Mouse (Mus musculus): ENCODE measurements at regions not wholly inside any gene's neighbourhood (a gene's known extent, or its start where the extent isn't known, plus 50 kb on each side); places are given as distances from the start of the nearest gene placed in this dataset.

DNA sequence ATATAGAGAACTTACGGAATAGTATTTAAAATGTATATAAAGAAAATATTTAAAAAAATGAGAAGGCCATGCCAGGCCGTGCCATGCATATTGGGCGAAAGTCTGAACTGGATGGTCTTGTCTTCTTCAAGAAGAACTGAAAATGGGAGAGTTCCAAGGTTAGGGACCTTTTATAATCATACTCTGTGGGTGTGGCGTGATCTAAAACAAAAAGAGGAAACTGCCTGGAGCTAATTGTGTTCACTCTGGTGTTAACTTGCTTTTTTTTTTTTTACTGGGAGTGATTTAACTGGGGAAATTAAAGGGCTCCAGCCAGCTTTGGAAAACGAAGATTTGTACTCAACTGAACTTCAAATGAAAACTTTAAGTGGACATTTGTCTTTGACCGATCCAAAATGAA, 799.2 kb upstream of the Cited2 start:
- in situ Hi-C loops (cut with MboI; ENCODE audit: low pct_unique_long_range_greater_than_20kb in 1 of 2, low sequenced_read_pairs in 2 of 2, unreplicated experiment in 1 of 2): no loop called here

DNA sequence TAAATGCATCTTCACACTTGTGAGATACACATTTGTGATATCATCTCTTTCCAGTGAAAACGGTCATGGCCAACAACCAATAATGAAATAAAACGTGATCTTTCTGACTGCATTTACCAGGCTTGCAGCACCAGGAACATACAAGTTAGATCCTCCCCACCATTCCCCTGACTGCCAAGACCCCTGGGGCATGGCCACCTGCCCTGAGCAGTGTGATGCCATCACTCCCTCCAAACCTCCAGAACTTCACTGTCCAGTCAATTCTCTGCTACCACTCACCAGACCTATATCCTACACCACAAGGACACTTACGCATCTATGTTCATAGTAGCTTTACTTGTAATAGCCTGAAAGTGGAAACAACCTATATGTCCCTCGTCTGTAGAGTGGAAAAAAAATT, 785.3 kb upstream of the Cited2 start:
- in situ Hi-C loops (cut with MboI; ENCODE audit: low pct_unique_long_range_greater_than_20kb in 1 of 2, low sequenced_read_pairs in 2 of 2, unreplicated experiment in 1 of 2): no loop called here

DNA sequence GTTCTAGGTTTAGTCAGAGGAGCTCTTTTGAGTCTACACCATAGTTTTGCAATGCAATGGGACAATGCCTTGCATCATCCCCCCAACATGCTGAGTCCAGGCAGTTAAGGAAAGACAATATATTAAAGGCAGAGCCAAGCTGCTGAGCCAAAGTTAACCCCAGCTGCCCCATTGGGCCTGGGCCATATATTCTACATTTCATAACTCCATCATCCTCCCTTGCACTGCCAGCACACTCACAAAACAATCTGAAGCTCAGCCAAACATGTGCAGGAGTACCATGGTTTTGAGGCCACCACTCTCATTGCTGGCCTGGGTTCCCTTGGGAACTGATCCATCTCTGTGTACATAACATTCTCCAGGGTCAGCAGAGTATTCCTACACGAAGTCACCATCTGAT, 771.4 kb upstream of the Cited2 start:
- in situ Hi-C loops (cut with MboI; ENCODE audit: low pct_unique_long_range_greater_than_20kb in 1 of 2, low sequenced_read_pairs in 2 of 2, unreplicated experiment in 1 of 2): no loop called here

DNA sequence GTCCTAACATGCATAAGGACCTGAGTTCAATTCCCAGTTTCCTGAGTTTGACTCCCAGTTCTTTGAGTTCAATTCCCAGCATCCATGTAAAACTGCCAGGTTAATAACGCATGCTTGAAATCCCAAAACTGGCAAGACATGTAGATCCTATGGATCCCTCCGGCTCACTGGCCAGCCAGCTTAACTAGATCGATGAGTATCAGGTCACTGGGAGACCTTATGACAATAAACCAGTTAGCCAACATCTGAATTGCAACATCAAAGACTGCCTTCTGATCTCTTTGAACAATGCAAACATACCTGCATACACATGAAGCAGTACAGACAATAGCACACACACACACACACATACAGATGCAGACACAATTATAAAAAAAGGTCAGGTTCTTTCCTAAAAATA, 762.0 kb upstream of the Cited2 start:
- in situ Hi-C loops (cut with MboI; ENCODE audit: low pct_unique_long_range_greater_than_20kb in 1 of 2, low sequenced_read_pairs in 2 of 2, unreplicated experiment in 1 of 2): no loop called here

DNA sequence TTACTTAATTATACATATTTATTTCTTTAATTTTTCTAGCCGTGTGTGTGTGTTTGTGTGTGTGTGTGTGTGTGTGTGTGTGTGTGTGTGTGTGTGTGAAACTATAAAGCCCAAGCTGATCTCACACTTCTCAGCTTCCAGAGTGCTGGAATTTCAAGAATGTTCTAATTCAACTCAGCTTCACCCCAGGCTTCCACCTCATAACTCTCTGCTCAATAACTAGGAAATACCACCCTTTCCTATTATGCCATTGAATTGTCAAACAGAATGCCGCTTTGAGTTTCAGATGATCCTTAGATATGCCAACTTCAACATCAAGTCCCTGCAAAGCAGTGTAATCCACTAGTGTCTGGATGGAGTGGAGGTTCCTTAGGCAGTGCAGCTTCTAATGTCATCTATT, 760.6 kb upstream of the Cited2 start:
- in situ Hi-C loops (cut with MboI; ENCODE audit: low pct_unique_long_range_greater_than_20kb in 1 of 2, low sequenced_read_pairs in 2 of 2, unreplicated experiment in 1 of 2): no loop called here

DNA sequence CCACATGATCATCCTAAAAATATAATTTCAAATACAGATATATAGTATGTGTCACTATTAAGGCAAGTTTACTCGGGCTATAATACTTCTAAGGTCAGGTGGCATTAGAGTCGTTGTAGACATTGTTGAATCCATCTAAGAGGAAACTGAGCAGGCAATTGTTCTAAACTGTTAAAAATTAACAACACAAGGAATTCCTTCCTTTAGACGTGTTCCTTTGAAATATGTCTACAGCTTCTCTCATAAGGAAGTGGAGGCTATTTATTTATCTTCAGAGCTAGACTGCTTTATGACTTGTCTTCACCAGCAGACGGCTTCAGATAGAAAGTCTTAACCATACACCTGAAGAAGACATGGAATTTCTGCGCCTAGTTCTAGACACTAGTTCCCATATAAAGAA, 744.2 kb upstream of the Cited2 start:
- in situ Hi-C loops (cut with MboI; ENCODE audit: low pct_unique_long_range_greater_than_20kb in 1 of 2, low sequenced_read_pairs in 2 of 2, unreplicated experiment in 1 of 2): no loop called here

DNA sequence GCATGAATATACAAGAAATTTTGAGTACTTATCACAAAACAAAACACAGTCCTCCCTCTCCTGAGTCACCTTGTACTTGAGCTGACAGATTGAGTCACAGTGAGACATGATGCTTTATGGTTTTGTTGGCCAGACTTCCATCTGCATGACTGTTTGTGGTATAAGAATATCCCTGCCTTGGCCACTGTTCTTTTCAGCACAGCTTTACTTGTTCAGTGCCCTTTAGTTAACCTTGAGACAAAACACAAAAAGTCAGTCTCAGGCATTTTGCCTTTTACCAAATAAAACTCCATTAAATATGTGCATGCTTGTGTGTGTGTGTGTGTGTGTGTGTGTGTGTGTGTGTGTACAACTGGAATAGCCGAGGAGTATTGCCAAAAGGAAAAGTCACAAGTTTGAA, 732.8 kb upstream of the Cited2 start:
- in situ Hi-C loops (cut with MboI; ENCODE audit: low pct_unique_long_range_greater_than_20kb in 1 of 2, low sequenced_read_pairs in 2 of 2, unreplicated experiment in 1 of 2): no loop called here

DNA sequence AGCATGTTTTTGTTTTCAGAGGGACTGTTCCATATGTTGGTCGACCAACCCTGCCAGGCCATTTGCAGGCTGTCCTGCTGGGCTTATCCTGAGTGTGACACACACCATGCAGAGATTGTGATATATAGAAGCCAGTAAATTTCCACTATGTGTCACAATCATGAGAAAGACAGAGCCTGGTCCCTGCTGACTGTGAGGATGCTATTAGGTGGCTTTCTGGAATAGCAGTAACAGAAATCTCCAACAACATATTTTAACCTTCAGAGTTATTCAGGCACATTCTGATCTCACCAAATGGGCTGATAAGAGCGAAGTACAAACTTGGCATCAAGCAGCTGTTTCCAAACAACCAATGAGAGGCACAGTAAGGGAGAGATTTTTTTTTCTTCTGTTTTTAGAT, 729.2 kb upstream of the Cited2 start:
- in situ Hi-C loops (cut with MboI; ENCODE audit: low pct_unique_long_range_greater_than_20kb in 1 of 2, low sequenced_read_pairs in 2 of 2, unreplicated experiment in 1 of 2): no loop called here

DNA sequence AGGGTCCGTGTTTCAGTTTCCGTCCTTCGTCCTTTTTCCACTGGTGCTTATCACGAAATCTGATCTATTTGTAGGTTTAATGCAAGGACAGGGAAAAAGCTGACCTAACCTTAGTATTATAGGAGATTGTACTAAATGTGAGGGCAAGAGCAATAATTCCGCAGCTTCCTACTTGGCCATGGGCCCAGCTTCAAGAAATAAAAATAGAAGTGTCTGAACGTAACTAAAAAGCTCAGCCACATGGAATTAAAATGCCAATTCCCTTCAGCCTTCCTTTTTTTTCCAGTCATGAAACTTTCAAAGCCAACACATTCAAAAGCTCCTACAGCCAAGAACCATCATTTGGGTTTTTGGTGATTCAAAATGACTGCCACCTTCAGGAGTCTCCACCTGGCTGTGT, 728.5 kb upstream of the Cited2 start:
- in situ Hi-C loops (cut with MboI; ENCODE audit: low pct_unique_long_range_greater_than_20kb in 1 of 2, low sequenced_read_pairs in 2 of 2, unreplicated experiment in 1 of 2): no loop called here

DNA sequence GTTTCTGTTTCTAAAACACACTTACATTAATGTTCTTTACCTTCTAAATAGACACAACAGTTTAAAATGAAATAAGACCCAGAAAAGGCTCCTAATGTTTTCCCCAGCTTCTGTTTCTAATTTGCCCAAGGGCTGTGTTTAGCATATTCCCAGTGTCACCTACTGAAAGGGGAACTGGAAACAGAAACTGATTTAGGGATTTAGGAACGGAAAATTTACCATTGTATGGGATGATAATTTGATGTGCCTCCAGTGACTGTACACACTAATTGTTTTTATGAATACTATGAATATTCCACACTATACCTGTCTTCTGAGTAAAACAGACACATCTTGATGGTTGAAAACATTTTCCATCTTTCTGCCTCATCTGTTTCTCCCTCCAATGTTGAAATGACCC, 728.0 kb upstream of the Cited2 start:
- in situ Hi-C loops (cut with MboI; ENCODE audit: low pct_unique_long_range_greater_than_20kb in 1 of 2, low sequenced_read_pairs in 2 of 2, unreplicated experiment in 1 of 2): no loop called here

DNA sequence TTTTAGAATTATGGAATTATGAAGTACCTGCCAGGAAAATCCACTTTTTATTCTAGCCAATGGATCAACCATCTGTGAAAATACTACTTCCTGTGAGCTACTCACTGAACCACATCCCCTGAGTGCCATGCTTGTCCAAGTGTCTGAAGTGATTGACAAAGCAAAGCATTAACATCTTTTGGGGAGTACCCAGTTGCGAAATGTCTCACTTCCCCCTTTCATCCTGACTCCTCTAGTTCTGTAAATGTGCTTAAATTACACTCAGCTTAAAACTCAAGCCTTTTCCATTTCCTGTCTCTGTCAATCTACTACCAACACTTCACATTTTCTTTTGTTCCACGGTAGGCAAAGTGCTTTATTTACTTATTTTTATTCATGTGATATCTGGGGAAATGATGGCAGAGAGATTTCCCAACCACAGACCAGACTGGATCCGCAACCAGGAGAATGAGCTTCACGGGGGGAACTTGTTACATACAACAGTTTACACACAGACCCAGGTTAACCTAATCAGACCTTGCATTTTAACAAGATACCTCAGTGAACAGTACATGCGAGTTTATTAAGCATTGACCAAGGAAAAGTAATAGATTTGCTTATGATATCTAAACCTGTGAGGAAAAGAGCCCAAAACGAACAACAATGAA, 726.1 kb upstream of the Cited2 start:
- in situ Hi-C loops (cut with MboI; ENCODE audit: low pct_unique_long_range_greater_than_20kb in 1 of 2, low sequenced_read_pairs in 2 of 2, unreplicated experiment in 1 of 2): no loop called here

DNA sequence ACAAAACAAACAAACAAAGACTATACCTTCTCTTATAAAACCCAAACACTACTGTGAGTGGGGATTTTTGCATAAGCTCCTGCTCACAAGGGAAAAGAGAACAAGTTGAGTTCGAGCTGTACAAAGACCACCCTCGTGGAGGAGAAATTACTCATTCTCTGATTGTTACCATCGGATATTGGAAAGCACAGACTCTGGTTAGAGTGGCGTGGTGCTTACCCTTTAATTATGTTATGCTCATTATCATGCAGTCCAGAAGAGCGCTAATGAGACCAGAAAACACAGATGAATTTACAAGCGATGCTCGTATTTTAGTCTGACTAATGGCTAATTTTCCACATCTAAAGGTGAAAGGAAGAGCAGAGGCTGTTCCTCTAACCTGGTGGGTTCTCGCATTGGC, 721.7 kb upstream of the Cited2 start:
- in situ Hi-C loops (cut with MboI; ENCODE audit: low pct_unique_long_range_greater_than_20kb in 1 of 2, low sequenced_read_pairs in 2 of 2, unreplicated experiment in 1 of 2): no loop called here

DNA sequence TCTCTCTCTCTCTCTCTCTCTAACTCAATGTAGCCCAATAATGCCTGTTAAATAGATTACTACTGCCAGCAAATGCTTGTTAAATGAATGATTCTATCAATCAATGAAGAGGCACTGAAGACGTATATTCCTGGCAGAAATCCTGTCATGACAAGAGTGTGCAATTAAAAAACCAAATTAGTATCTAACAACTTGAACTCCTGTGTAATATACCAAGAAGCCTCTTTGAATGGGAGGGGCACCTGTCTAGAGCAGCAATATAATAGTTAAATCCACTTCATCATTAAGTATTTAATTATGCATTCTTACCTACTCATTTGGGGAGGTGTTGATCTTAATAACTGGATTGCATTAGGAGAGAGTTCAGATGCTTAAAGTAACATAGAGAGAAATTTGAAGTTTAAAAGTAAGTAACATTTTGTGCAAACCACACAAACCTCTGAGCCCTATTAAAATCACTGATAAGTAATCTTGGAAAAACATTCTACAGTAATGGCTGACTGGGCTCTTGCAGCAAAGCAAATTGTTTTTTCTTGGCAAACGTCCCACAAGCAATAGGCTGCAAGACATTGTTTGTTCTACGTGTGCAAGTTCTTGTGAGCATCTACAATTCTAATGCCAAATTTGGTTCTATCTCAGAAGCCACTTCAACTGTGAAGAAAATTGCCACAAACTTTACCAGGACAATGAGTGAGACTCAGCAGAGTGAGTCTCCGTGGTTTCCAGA, 719.7 kb upstream of the Cited2 start:
- in situ Hi-C loops (cut with MboI; ENCODE audit: low pct_unique_long_range_greater_than_20kb in 1 of 2, low sequenced_read_pairs in 2 of 2, unreplicated experiment in 1 of 2): no loop called here

DNA sequence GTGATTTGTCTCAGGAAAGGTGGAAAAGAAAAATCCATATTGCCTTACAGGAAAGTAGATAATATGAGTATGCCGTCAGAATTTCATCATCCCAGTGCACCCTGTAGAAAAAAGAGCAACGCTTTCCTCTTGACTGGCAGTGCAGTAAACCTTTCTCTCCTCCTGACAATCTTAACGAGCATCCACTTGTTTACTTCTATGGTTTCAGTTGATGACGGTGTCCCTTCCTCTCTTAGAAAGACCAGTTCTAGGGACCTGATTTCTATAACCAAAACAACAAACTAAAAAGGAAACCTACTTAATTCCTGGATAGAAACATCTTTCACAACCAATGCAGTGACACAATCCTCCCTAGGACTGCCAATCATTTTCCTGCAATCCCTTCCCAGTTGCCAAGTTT, 714.3 kb upstream of the Cited2 start:
- in situ Hi-C loops (cut with MboI; ENCODE audit: low pct_unique_long_range_greater_than_20kb in 1 of 2, low sequenced_read_pairs in 2 of 2, unreplicated experiment in 1 of 2): no loop called here

DNA sequence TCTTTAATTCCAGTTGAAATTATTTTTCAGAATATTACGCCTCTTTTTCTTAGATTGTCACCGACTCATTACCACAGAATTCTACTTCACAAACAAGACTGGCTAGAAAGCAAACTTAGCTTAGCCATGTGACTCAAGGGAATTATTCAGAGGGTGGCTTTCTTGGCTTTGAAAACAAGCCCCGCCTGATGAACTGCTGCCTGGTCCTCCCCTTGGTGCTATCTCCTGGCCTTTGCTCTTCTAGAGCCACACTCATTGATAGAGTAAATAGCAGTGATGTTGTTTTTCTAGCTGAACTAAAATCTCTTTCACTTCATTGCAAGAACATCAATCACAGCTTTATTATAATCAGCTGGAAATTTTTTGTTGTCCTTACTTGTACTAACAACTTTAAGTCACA, 713.0 kb upstream of the Cited2 start:
- in situ Hi-C loops (cut with MboI; ENCODE audit: low pct_unique_long_range_greater_than_20kb in 1 of 2, low sequenced_read_pairs in 2 of 2, unreplicated experiment in 1 of 2): no loop called here

DNA sequence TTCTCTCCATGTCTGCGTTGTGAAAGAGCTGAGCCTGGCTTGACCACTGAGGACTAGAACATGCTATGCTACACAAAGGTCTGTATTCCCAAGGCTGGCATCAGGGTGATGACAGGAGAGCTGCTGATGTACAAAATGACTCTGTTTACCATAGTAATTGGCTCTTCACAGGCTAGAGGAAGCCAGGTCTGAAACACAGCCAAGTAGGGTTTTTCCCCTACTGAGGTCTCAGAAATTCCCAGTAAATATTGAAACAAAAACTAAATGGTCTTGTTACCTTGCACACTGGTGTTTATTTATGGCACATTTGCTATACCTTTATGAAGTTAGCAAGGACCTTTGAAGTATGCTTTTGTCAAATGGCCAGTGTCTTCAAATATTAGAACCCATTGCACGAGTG, 711.1 kb upstream of the Cited2 start:
- in situ Hi-C loops (cut with MboI; ENCODE audit: low pct_unique_long_range_greater_than_20kb in 1 of 2, low sequenced_read_pairs in 2 of 2, unreplicated experiment in 1 of 2): no loop called here

DNA sequence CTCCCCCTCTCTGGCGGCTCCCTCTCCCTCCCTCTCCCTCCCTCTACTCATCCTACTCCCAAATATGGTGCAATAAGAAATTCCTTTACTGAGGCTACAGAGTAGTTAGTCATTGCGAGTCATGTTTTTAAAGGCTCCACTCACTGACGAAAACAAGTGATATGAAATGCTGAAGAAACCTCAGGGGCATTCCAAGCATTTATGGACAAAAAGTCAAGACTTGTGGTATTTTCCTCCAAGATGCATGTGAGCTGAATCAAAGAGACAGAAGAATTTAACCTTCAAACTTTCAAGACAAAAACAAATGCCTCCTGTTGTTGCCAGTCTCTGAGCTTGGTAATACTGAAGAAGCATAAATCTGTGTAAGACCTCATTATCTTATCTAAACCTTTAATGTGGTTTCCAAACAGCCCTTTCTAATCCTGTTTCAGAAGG, 710.5 kb upstream of the Cited2 start:
- in situ Hi-C loops (cut with MboI; ENCODE audit: low pct_unique_long_range_greater_than_20kb in 1 of 2, low sequenced_read_pairs in 2 of 2, unreplicated experiment in 1 of 2): no loop called here

DNA sequence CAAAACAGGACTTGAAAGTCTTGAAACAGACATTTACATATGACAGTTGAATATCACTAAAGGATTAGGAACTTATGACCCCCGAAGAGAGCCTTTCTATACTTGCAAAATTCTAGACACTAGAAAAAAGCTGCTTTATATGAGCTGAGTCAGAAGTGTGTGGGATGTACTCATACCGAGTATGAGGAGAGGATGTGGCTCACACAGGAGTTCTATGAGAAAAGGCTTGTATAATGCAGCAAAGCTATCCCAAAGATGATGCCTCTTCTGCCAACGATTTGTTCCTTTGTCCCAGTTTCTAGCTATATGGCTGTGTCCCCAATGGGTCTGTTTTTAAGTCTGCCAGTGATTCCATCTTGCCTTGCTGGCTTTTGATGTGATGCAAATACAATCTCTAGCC, 708.2 kb upstream of the Cited2 start:
- in situ Hi-C loops (cut with MboI; ENCODE audit: low pct_unique_long_range_greater_than_20kb in 1 of 2, low sequenced_read_pairs in 2 of 2, unreplicated experiment in 1 of 2): no loop called here

DNA sequence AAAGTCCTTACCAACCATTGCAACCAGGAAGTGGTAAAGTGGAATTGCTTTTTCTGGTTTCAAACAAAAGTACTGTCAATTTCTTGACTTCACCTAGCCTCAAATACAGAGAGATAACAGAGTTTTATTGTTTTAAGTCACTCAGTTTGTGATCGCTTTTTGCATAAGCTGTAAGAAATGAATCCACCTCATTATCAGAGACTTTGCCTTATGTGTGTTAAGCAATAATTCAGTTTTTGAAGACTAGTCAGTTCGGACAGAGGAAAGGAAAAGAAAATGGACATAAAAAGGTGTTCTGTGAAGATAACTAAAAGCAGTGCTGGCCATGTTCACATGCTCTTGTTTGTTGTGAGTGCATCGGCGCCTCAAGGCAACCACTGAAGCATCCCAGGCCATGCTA, 706.2 kb upstream of the Cited2 start:
- in situ Hi-C loops (cut with MboI; ENCODE audit: low pct_unique_long_range_greater_than_20kb in 1 of 2, low sequenced_read_pairs in 2 of 2, unreplicated experiment in 1 of 2): no loop called here

Data from mouse embryonic stem cell (cell line).